28 mouse cellular contexts compared by ENCODE assay signal in the genomic region with DNA sequence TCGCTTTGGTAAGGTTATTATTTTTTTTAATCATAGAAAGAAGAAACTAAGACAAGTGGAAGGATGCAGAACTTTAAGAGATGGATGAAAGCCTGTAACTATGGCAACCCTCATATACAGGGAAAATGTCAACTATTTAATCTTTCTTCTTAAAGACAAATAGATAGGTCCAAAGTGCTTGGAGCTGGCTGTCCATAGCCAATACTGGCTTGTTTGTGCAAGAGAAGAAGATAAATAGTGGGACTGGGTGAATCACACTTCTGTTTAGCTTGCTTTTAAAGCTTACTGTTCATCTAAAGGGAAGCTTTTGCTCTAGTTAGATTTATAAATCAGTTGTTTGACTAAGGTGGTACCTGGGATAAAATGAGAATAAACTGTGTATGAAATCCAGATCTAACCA.
DNase-seq lines count a peak whose midpoint lies in the region; ATAC-seq and TF ChIP-seq lines count a peak whose summit lies in the region.
"Had no signal": no experiment of that assay in that cellular context is flagged by ENCODE, and none has a peak within 500 bp of the region (broad histone marks: within the 10 kb centered on the region; RNA-seq: fewer than 3 reads in every experiment).

No protein-coding gene starts in this region.

- H3K4me2 ChIP-seq in forebrain, postnatal 0 days (ENCODE audit: low read depth) = no peak overlapping the region
- H3K4me2 ChIP-seq in forebrain, embryonic 12.5 days = no peak overlapping the region
- H3K4me2 ChIP-seq in liver, postnatal 0 days (ENCODE audit: low read depth, low read length) = no peak overlapping the region
- H3K4me2 ChIP-seq in liver, embryonic 11.5 days = no peak overlapping the region
- no peak overlapping the region for H3K4me2 ChIP-seq in stomach, postnatal 0 days (replicated peaks; ENCODE audit: low read depth)
- H3K4me2 ChIP-seq: embryonic facial prominence, embryonic 13.5 days; embryonic facial prominence, embryonic 15.5 days; forebrain, embryonic 13.5 days; forebrain, embryonic 15.5 days had no signal

- H3K9ac ChIP-seq in forebrain, postnatal 0 days = no peak overlapping the region
- no peak overlapping the region for H3K9ac ChIP-seq in forebrain, embryonic 12.5 days
- no peak overlapping the region for H3K9ac ChIP-seq in liver, postnatal 0 days (replicated peaks)
- H3K9ac ChIP-seq in liver, embryonic 11.5 days (ENCODE audit: low read depth, low read length) = no peak overlapping the region
- H3K9ac ChIP-seq in stomach, postnatal 0 days (ENCODE audit: low read length) = no peak overlapping the region
- H3K9ac ChIP-seq: embryonic facial prominence, embryonic 13.5 days; embryonic facial prominence, embryonic 15.5 days; forebrain, embryonic 13.5 days; forebrain, embryonic 15.5 days had no signal

- peak overlapping the region; percentile 9; the same call in 1 of the 2 replicates for H3K27ac ChIP-seq in forebrain, postnatal 0 days (ENCODE audit: low read depth, low read length)
- H3K27ac ChIP-seq in forebrain, embryonic 12.5 days = no peak overlapping the region
- H3K27ac ChIP-seq in left cerebral cortex, adult 2 months = peak overlapping the region; percentile 90
- no peak overlapping the region for H3K27ac ChIP-seq in liver, postnatal 0 days (ENCODE audit: low read depth)
- no peak overlapping the region for H3K27ac ChIP-seq in liver, embryonic 11.5 days (ENCODE audit: low read depth, low read length)
- no peak overlapping the region for H3K27ac ChIP-seq in stomach, postnatal 0 days (replicated peaks)
- H3K27ac ChIP-seq: embryonic facial prominence, embryonic 13.5 days; embryonic facial prominence, embryonic 15.5 days; forebrain, embryonic 10.5 days; forebrain, embryonic 13.5 days had no signal

- peak; percentile 50; the same call in 1 of the 2 replicates for ATAC-seq in forebrain, postnatal 0 days
- ATAC-seq in forebrain, embryonic 12.5 days (ENCODE audit: low FRiP score) = no peak
- ATAC-seq in liver, postnatal 0 days = peak; percentile 62; the same call in 1 of the 2 replicates
- ATAC-seq in liver, embryonic 11.5 days (replicated peaks; ENCODE audit: low FRiP score) = no peak
- ATAC-seq in stomach, postnatal 0 days (ENCODE audit: low FRiP score, low TSS enrichment) = peak; percentile 90
- ATAC-seq: activated CD4-positive, CD25-positive, alpha-beta regulatory T cell, adult 4 months; CD4-positive, CD25-positive, alpha-beta regulatory T cell, adult 4 months; forebrain, embryonic 13.5 days; Patski had no signal

- no peak overlapping the region for H3K4me3 ChIP-seq in forebrain, postnatal 0 days (ENCODE audit: low read depth, low read length)
- no peak overlapping the region for H3K4me3 ChIP-seq in forebrain, embryonic 12.5 days (replicated peaks)
- no peak overlapping the region for H3K4me3 ChIP-seq in left cerebral cortex, adult 2 months
- no peak overlapping the region for H3K4me3 ChIP-seq in liver, postnatal 0 days (ENCODE audit: low read depth, low read length)
- H3K4me3 ChIP-seq in liver, embryonic 11.5 days (ENCODE audit: low read depth, low read length) = no peak overlapping the region
- H3K4me3 ChIP-seq in stomach, postnatal 0 days (ENCODE audit: low read depth, low read length) = no peak overlapping the region
- H3K4me3 ChIP-seq: embryonic facial prominence, embryonic 13.5 days; embryonic facial prominence, embryonic 15.5 days; erythroblast, embryonic 14.5 days; forebrain, embryonic 10.5 days; forebrain, embryonic 13.5 days; forebrain, embryonic 15.5 days had no signal

- TF ChIP-seq EP300 in liver, postnatal 0 days (IDR thresholded peaks at IDR 0.05; ENCODE audit: low read depth) = no peak
- no peak for TF ChIP-seq EP300 in stomach, postnatal 0 days (optimal IDR thresholded peaks at IDR 0.05)

- H3K4me1 ChIP-seq in forebrain, postnatal 0 days (ENCODE audit: insufficient read depth) = peaks cover 20% of the 10 kb centered on the region; the same call in 1 of the 2 replicates
- peaks cover 9% of the 10 kb centered on the region; the same call in 1 of the 2 replicates for H3K4me1 ChIP-seq in forebrain, embryonic 12.5 days
- peaks cover 5% of the 10 kb centered on the region for H3K4me1 ChIP-seq in liver, postnatal 0 days (ENCODE audit: insufficient read depth)
- H3K4me1 ChIP-seq in liver, embryonic 11.5 days (replicated peaks; ENCODE audit: control insufficient read depth, insufficient read depth, low read length) = no peaks in the 10 kb centered on the region; the same call in 1 of the 2 replicates
- H3K4me1 ChIP-seq in stomach, postnatal 0 days (replicated peaks; ENCODE audit: control insufficient read depth, insufficient read depth) = no peaks in the 10 kb centered on the region
- H3K4me1 ChIP-seq: embryonic facial prominence, embryonic 13.5 days; embryonic facial prominence, embryonic 15.5 days had no signal

- 67% methylated on average over 1 of the region's 1 CpGs for WGBS in forebrain, postnatal 0 days
- 74% methylated on average over 1 of the region's 1 CpGs for WGBS in forebrain, embryonic 12.5 days
- WGBS in liver, postnatal 0 days (ENCODE audit: insufficient replicate concordance) = 51% methylated on average over 1 of the region's 1 CpGs
- whole genome bisulfite sequencing in liver, embryonic 11.5 days = 76% methylated on average over 1 of the region's 1 CpGs
- 50% methylated on average over 1 of the region's 1 CpGs for WGBS in stomach, postnatal 0 days

- TF ChIP-seq CTCF in forebrain, postnatal 0 days (IDR thresholded peaks at IDR 0.05; ENCODE audit: low read depth) = no peak
- TF ChIP-seq CTCF in left cerebral cortex, adult 2 months (IDR thresholded peaks at IDR 0.05) = no peak
- no peak for TF ChIP-seq CTCF in liver, postnatal 0 days (IDR thresholded peaks at IDR 0.05; ENCODE audit: low read depth)
- TF ChIP-seq CTCF in stomach, postnatal 0 days (IDR thresholded peaks at IDR 0.05; ENCODE audit: low read depth) = no peak

- H3K9me3 ChIP-seq in forebrain, postnatal 0 days (ENCODE audit: low read length) = no peaks in the 10 kb centered on the region
- no peaks in the 10 kb centered on the region for H3K9me3 ChIP-seq in forebrain, embryonic 12.5 days
- no peaks in the 10 kb centered on the region for H3K9me3 ChIP-seq in liver, postnatal 0 days (ENCODE audit: low read length)
- no peaks in the 10 kb centered on the region for H3K9me3 ChIP-seq in liver, embryonic 11.5 days (ENCODE audit: control insufficient read depth, low read length)
- no peaks in the 10 kb centered on the region for H3K9me3 ChIP-seq in stomach, postnatal 0 days (ENCODE audit: control insufficient read depth, low read length)
- H3K9me3 ChIP-seq: embryonic facial prominence, embryonic 13.5 days; embryonic facial prominence, embryonic 15.5 days; forebrain, embryonic 10.5 days; forebrain, embryonic 13.5 days; forebrain, embryonic 15.5 days; G1E had no signal

- no peaks in the 10 kb centered on the region for H3K27me3 ChIP-seq in forebrain, postnatal 0 days (ENCODE audit: insufficient read depth, low read length)
- no peaks in the 10 kb centered on the region for H3K27me3 ChIP-seq in forebrain, embryonic 12.5 days
- H3K27me3 ChIP-seq in liver, postnatal 0 days (ENCODE audit: insufficient read depth, low read length) = no peaks in the 10 kb centered on the region
- no peaks in the 10 kb centered on the region for H3K27me3 ChIP-seq in liver, embryonic 11.5 days (replicated peaks; ENCODE audit: control insufficient read depth, insufficient read depth, low read length)
- no peaks in the 10 kb centered on the region for H3K27me3 ChIP-seq in stomach, postnatal 0 days (ENCODE audit: control insufficient read depth, insufficient read depth, low read length)
- H3K27me3 ChIP-seq: CH12.LX; embryonic facial prominence, embryonic 13.5 days; embryonic facial prominence, embryonic 15.5 days; forebrain, embryonic 13.5 days; forebrain, embryonic 15.5 days; Patski had no signal

- intact Hi-C loops in left cerebral cortex, adult 2 months (cut with DNase I) = loop anchor here (2.0 to 10.0 kb wide), 2 partner anchors 50 to 270 kb away; no protein-coding TSS in a partner anchor
- intact Hi-C loops in left cerebral cortex, postnatal 4 days (cut with DNase I) = no loop called here

- no peaks in the 10 kb centered on the region for H3K36me3 ChIP-seq in forebrain, postnatal 0 days (ENCODE audit: insufficient read depth)
- no peaks in the 10 kb centered on the region for H3K36me3 ChIP-seq in forebrain, embryonic 12.5 days (replicated peaks)
- H3K36me3 ChIP-seq in liver, postnatal 0 days (replicated peaks; ENCODE audit: insufficient read depth, low read length) = no peaks in the 10 kb centered on the region
- H3K36me3 ChIP-seq in liver, embryonic 11.5 days (ENCODE audit: control insufficient read depth, insufficient read depth, low read length) = no peaks in the 10 kb centered on the region
- no peaks in the 10 kb centered on the region for H3K36me3 ChIP-seq in stomach, postnatal 0 days (ENCODE audit: control insufficient read depth, insufficient read depth, low read length)
- H3K36me3 ChIP-seq: embryonic facial prominence, embryonic 15.5 days; forebrain, embryonic 10.5 days; forebrain, embryonic 15.5 days; G1E had no signal

- peak; percentile 34 for DNase-seq in forebrain, postnatal 0 days
- no peak for DNase-seq in left cerebral cortex, adult 2 months (ENCODE audit: extremely low spot score in 1 of 2, low spot score in 2 of 2)
- no peak for DNase-seq in left cerebral cortex, postnatal 4 days
- no peak for DNase-seq in liver, postnatal 0 days
- DNase-seq in liver, embryonic 11.5 days (ENCODE audit: low spot score) = no peak
- no peak for DNase-seq in stomach, postnatal 0 days (ENCODE audit: low spot score)
- DNase-seq in heart, adult 8-10 months (ENCODE audit: low spot score) = no peak
- DNase-seq: adrenal gland, adult 8-10 months; adrenal gland, postnatal 14 days; adrenal gland, postnatal 36 days; B cell, adult 2 months; cerebellum, adult 11-12 months; cerebellum, adult 2 months; cerebellum, adult 9-10 months; cerebellum, postnatal 25 days; embryo, embryonic 11 days had no signal

Comparison
In these comparisons a context has a peak if more than half of its experiments do, and no peak if none do; other contexts are left out.
1. ATAC-seq: peak in forebrain, postnatal 0 days (single experiment), liver, postnatal 0 days (single experiment) and stomach, postnatal 0 days (single experiment); none in forebrain, embryonic 12.5 days (single experiment) and liver, embryonic 11.5 days (single experiment).
2. H3K27ac ChIP-seq: peak in forebrain, postnatal 0 days (single experiment) and left cerebral cortex, adult 2 months (single experiment); none in forebrain, embryonic 12.5 days (single experiment), liver, postnatal 0 days (single experiment), liver, embryonic 11.5 days (single experiment) and stomach, postnatal 0 days (single experiment).